Mouse (Mus musculus) bone marrow, adult 2 months (tissue): ENCODE measurements around the gene Thbs1. TPM values are rescaled to one million over a fixed set of nuclear protein-coding genes. Genes with fewer than 3 reads are reported as not detected.

Source experiments
- H3K27ac ChIP-seq: fragments of 200-500 bp; 2 replicates; pipeline ENCODE4 v1.5.1; 2012; ENCODE audit warnings: low read depth, mild to moderate bottlenecking, control low read depth, inconsistent platforms, low read length; ENCODE audit not compliant: control insufficient read depth, poor library complexity, insufficient read depth
- H3K4me1 ChIP-seq: fragments of 200-500 bp; 2 replicates; pipeline ENCODE4 v1.6.1; 2011; ENCODE audit warnings: low read length; ENCODE audit not compliant: control insufficient read depth, insufficient read depth
- H3K4me3 ChIP-seq: fragments of 200-500 bp; replicated peaks from 2 replicates; pipeline ENCODE3; 2011; ENCODE audit warnings: mild to moderate bottlenecking, low read depth, low read length, control low read depth; ENCODE audit not compliant: control insufficient read depth
- CTCF ChIP-seq: fragments of 200-500 bp; IDR thresholded peaks from 2 replicates; pipeline ENCODE4 v1.5.1; 2011; ENCODE audit warnings: low read length, control low read depth; ENCODE audit not compliant: control insufficient read depth, insufficient read depth
- POLR2A ChIP-seq: fragments of 200-500 bp; IDR thresholded peaks from 2 replicates; pipeline ENCODE4 v1.6.1; 2011; ENCODE audit warnings: low read depth, mild to moderate bottlenecking, control low read depth, low read length, borderline replicate concordance; ENCODE audit not compliant: control insufficient read depth
- WGBS: fragments of 180-500 bp; shearing (Covaris S2); methylation state at CpG from one replicate; pipeline ENCODE4 v1.1.7; 2018; 5-methylcytosine and 5-hydroxymethylcytosine counted together
- polyA plus RNA-seq: library from polyadenylated mRNA; stranded (reverse); fragments of >200 nt; gene quantifications from 2 replicates; pipeline ENCODE4 v1.2.4, GENCODE M21; 2011; ENCODE audit warnings: low replicate concordance; ENCODE audit not compliant: missing spikeins, insufficient read depth, insufficient read length

The Thbs1 gene
- polyA plus RNA-seq, 1 experiment, result 66.1 TPM

- Histone ChIP-seq H3K27ac (no peak overlapping the region), H3K4me3 (no peak overlapping the region), H3K4me1 (no peaks in the 10 kb centered on the region)
- WGBS, result 78% methylated on average over 2 of the region's 2 CpGs
- TF ChIP-seq POLR2A (no peak), CTCF (no peak)
These were observed 54.0 kb downstream of the Thbs1 start for GRCm38 (mm10) chr2:118165691-118166090.

DNA sequence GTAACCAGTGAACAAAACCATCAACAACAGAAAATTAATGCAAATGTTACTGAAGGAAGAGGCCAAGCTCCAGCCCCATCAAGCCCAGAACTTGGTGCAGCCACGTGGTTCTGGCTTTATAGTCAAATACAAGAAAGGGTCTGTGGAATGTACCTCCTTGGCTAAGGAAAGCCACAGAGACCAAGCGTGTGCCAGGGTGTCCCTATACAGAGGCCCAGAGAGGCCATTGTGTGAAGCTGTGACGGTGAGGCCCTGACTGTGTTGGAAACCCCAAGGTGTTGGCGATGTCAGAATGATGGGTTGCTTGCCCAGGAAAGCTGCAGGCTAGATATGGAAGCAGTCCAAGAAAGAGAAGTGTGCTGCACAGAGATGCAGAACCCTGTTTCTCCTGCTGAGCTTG lies 56.1 kb downstream of the Thbs1 start:
- Histone ChIP-seq H3K27ac (no peak overlapping the region), H3K4me3 (no peak overlapping the region), H3K4me1 (no peaks in the 10 kb centered on the region)
- TF ChIP-seq POLR2A (no peak), CTCF (no peak)
- WGBS, result 47% methylated on average over 4 of the region's 4 CpGs

GRCm38 (mm10) chr2:118168225-118168624 lies 56.5 kb downstream of the Thbs1 start:
- H3K27ac ChIP-seq, result no peak overlapping the region
- H3K4me1 ChIP-seq, result no peaks in the 10 kb centered on the region
- no peak overlapping the region for H3K4me3 ChIP-seq
- WGBS, result 48% methylated on average over 1 of the region's 1 CpGs
- TF ChIP-seq CTCF (no peak), POLR2A (no peak)

DNA sequence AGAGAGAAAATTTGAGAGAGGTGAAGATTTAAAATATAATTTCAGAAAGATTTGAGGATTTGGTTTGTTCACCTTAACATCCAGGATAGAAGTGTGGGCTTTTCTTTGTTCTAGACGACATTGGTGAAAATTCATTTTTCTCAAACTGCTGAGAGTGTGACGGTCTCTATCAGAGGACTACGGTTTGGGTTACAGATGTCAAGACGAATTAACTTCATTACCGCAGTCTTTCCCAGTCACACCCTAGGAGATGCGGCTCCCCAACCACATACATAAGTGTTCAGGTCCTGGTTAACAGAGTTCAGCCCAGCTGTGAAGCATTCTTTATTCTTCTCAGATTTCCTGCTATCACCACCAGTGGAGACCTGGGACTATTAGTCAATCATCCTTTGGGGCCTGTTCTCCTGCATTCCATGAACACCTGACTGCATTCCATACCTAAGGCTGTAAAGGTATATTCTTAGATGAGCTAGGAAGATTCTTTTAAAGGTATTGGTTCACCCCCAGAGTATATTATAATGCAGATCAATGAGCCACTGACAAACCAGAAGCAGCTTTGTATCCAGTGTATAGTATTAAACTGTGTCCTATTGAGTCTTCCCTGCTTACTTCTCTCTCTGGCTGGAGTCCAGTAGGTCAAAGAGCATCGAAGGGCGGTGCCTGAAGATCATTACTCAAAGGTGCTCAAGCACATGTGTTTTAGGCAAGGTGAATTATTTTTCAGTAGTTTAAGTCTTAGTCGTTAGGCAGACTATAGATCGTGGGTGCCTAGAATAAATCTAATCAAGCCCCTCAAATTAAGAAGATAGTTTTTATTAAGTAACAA lies 63.1 kb downstream of the Thbs1 start:
- no peak for TF ChIP-seq CTCF
- TF ChIP-seq POLR2A, result no peak
- H3K4me1 ChIP-seq, result no peaks in the 10 kb centered on the region
- 85% methylated on average over 10 of the region's 10 CpGs for WGBS
- H3K27ac ChIP-seq, result no peak overlapping the region
- H3K4me3 ChIP-seq, result no peak overlapping the region

Other genes with a start within 250 kb of the Thbs1 start
- gene Fsip1, start 145.1 kb downstream of the Thbs1 start, polyA plus RNA-seq, result not detected in 2 replicates